Mouse (Mus musculus): ENCODE data around the gene Manba. TPM values are rescaled to one million over a fixed set of nuclear protein-coding genes. Genes with fewer than 3 reads are reported as not detected.

Manba gene
- polyA plus RNA-seq, 1 experiment = 2.9 TPM

DNA sequence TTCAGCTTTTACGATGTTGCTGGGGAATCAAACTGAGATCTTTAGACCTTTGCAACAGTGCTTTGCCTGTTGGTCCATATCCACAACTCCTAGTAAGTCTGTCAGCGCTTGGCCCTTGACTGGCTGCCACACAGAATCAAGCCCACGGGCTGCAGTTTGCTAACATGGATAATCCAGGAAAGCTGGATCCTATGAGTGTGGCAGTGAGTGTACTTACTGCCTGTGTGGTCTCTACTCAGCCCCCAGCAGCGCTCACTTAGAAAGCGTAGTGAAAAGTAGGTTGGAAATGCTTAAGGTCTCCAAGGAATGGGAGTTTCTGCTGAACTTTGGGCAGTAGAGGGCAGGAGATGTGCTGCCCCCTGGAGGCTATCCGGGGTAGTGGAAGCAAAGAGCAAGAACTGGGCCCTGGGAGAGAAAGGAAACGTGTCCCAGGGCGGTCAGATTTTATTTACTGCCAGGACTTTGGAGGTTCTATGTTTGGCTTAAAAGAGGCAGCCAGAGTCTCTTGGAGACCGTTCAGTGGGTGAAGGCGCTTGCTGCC, 20.0 kb downstream of the Manba start:
- Histone ChIP-seq H3K79me3 (ENCODE audit: low read depth) (no peaks in the 10 kb centered on the region), H3K27me3 (ENCODE audit: control insufficient read depth, insufficient read depth, insufficient read length) (no peaks in the 10 kb centered on the region), H3K79me2 (ENCODE audit: control insufficient read depth, insufficient read depth) (no peaks in the 10 kb centered on the region), H3K36me3 (ENCODE audit: control insufficient read depth, insufficient read depth) (no peaks in the 10 kb centered on the region), H3K4me3 (ENCODE audit: insufficient read depth, poor library complexity, severe bottlenecking) (no peak overlapping the region), H3ac (ENCODE audit: control insufficient read depth, insufficient read length, low read depth) (no peak overlapping the region)
- TF ChIP-seq CTCF (IDR thresholded peaks at IDR 0.05; ENCODE audit: control insufficient read depth, insufficient read depth, insufficient read length) (peak; percentile 20), FOSL1 (IDR thresholded peaks at IDR 0.05; ENCODE audit: insufficient read depth, low read length, poor library complexity, severe bottlenecking) (no peak)

DNA sequence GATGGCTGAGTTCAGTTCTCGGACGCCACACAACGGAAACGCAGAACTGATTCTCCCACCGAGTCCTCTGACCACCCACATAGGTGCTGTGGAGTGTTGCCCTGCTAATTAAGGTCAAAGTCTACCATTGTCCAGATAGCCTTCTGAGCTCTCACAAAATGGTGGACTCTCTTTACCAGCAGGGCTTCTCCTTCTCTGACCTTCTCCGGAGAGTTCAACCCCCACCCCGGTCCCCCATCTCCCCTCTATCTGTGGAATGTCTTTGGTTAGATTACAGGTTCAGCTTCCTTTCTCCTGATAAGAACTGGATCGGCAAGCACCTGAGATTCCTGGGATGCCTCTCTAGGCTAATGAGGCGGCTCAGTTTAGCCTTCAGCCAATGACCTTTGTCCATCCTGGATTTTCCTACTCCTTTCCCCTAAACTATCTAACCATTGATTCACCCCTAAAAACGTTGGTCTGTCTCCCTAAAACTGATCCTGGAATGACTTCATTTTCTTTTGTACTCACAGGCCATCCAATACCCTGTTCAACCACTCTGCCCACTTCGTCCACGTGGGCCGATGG, 20.6 kb downstream of the Manba start:
- Histone ChIP-seq H3K36me3 (ENCODE audit: control insufficient read depth, insufficient read depth) (no peaks in the 10 kb centered on the region), H3K27me3 (ENCODE audit: control insufficient read depth, insufficient read depth, insufficient read length) (no peaks in the 10 kb centered on the region), H3K79me3 (ENCODE audit: low read depth) (no peaks in the 10 kb centered on the region), H3ac (ENCODE audit: control insufficient read depth, insufficient read length, low read depth) (no peak overlapping the region), H3K4me3 (ENCODE audit: insufficient read depth, poor library complexity, severe bottlenecking) (no peak overlapping the region), H3K79me2 (ENCODE audit: control insufficient read depth, insufficient read depth) (no peaks in the 10 kb centered on the region)
- TF ChIP-seq CTCF (IDR thresholded peaks at IDR 0.05; ENCODE audit: control insufficient read depth, insufficient read depth, insufficient read length) = no peak

DNA sequence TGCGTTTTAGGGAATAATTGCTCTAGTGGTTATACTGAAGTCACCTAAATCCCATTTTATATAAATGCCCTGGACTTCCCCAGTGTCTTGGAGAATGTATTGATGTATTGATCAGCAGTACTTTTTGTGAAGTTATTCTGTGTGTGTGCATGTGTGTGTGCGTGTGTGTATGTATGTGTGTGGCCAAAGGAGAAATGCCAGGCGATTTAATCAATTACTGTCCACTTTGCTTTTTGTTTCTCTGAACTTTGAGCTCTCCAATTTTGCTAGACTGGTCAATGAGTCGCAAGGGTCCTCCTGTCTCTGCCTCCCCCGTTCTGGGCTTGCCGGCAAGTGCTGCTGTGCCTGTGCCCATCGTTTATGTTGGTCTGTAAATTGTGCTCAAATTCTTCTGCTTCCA, 22.1 kb downstream of the Manba start:
- no peaks in the 10 kb centered on the region for H3K27me3 ChIP-seq (ENCODE audit: control insufficient read depth, insufficient read depth, insufficient read length)
- H3K79me2 ChIP-seq (ENCODE audit: control insufficient read depth, insufficient read depth) = no peaks in the 10 kb centered on the region
- TF ChIP-seq FOSL1 (IDR thresholded peaks at IDR 0.05; ENCODE audit: insufficient read depth, low read length, poor library complexity, severe bottlenecking) = no peak
- TF ChIP-seq MAX (IDR thresholded peaks at IDR 0.05) = no peak
- no peak for TF ChIP-seq USF1 (IDR thresholded peaks at IDR 0.05; ENCODE audit: low read depth)
- no peak for TF ChIP-seq CEBPB (IDR thresholded peaks at IDR 0.05; ENCODE audit: low read depth)
- no peak for TF ChIP-seq MYOG (IDR thresholded peaks at IDR 0.05; ENCODE audit: control insufficient read depth, extremely low read depth, insufficient read length)
- no peak overlapping the region for H3ac ChIP-seq (ENCODE audit: control insufficient read depth, insufficient read length, low read depth)
- no peaks in the 10 kb centered on the region for H3K79me3 ChIP-seq (ENCODE audit: low read depth)
- no peaks in the 10 kb centered on the region for H3K36me3 ChIP-seq (ENCODE audit: control insufficient read depth, insufficient read depth)
- H3K4me3 ChIP-seq (ENCODE audit: insufficient read depth, poor library complexity, severe bottlenecking) = no peak overlapping the region

DNA sequence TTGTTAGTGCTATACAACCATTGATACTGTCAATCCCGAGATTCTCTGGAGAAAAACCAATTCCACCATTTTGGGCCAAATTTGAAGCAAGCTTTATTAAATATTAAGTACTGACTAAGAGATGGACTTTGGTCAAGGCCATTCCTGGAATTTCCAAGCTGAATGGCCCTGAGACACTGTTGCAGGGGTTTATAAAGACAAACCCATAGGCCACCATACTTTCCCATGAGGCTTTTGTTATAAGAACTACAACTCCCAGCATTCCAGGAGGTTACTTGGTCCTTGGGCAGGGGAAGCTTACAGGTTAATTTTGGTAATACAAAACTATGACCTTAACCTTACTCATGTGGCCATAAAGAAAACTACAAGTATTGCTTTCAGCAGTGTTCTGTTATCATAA, 22.8 kb downstream of the Manba start:
- H3K4me3 ChIP-seq (ENCODE audit: insufficient read depth, poor library complexity, severe bottlenecking) = no peak overlapping the region
- H3K79me3 ChIP-seq (ENCODE audit: low read depth) = no peaks in the 10 kb centered on the region
- no peak for TF ChIP-seq CEBPB (IDR thresholded peaks at IDR 0.05; ENCODE audit: low read depth)
- no peak for TF ChIP-seq MYOD1 (IDR thresholded peaks at IDR 0.05; ENCODE audit: control insufficient read depth, insufficient read length, low read depth)
- TF ChIP-seq FOSL1 (IDR thresholded peaks at IDR 0.05; ENCODE audit: insufficient read depth, low read length, poor library complexity, severe bottlenecking) = no peak
- TF ChIP-seq USF1 (IDR thresholded peaks at IDR 0.05; ENCODE audit: low read depth) = no peak
- TF ChIP-seq MAX (IDR thresholded peaks at IDR 0.05) = no peak
- TF ChIP-seq MYOG (IDR thresholded peaks at IDR 0.05; ENCODE audit: control insufficient read depth, extremely low read depth, insufficient read length) = no peak
- TF ChIP-seq CTCF (IDR thresholded peaks at IDR 0.05; ENCODE audit: control insufficient read depth, insufficient read depth, insufficient read length) = no peak
- H3K36me3 ChIP-seq (ENCODE audit: control insufficient read depth, insufficient read depth) = no peaks in the 10 kb centered on the region
- H3ac ChIP-seq (ENCODE audit: control insufficient read depth, insufficient read length, low read depth) = no peak overlapping the region
- no peaks in the 10 kb centered on the region for H3K79me2 ChIP-seq (ENCODE audit: control insufficient read depth, insufficient read depth)
- no peaks in the 10 kb centered on the region for H3K27me3 ChIP-seq (ENCODE audit: control insufficient read depth, insufficient read depth, insufficient read length)

DNA sequence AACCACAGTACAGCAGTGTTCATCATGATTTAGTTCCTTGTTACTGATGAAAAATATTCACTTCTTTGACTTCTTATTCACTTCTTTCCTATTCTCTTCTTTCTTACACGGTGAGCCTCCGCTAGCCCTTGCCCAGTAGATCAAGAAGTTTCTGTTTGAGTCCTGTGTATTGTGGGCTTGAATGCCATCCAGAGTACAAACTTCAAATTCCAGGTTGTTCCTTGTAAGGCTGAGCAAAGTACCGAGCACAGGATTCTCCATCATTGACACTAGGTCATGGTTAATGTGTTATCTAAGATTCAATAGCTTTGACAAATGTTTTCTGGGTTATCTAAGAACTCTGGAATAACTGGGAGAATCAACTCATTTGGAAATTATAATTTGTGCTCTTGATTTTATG, 25.0 kb downstream of the Manba start:
- Histone ChIP-seq H3ac (ENCODE audit: control insufficient read depth, insufficient read length, low read depth) (no peak overlapping the region), H3K79me2 (ENCODE audit: control insufficient read depth, insufficient read depth) (no peaks in the 10 kb centered on the region), H3K36me3 (ENCODE audit: control insufficient read depth, insufficient read depth) (no peaks in the 10 kb centered on the region), H3K27me3 (ENCODE audit: control insufficient read depth, insufficient read depth, insufficient read length) (no peaks in the 10 kb centered on the region), H3K79me3 (ENCODE audit: low read depth) (no peaks in the 10 kb centered on the region), H3K4me3 (ENCODE audit: insufficient read depth, poor library complexity, severe bottlenecking) (no peak overlapping the region)
- TF ChIP-seq CTCF (IDR thresholded peaks at IDR 0.05; ENCODE audit: control insufficient read depth, insufficient read depth, insufficient read length) (no peak), USF1 (IDR thresholded peaks at IDR 0.05; ENCODE audit: low read depth) (no peak), MYOG (IDR thresholded peaks at IDR 0.05; ENCODE audit: control insufficient read depth, extremely low read depth, insufficient read length) (no peak), MAX (IDR thresholded peaks at IDR 0.05) (no peak)

DNA sequence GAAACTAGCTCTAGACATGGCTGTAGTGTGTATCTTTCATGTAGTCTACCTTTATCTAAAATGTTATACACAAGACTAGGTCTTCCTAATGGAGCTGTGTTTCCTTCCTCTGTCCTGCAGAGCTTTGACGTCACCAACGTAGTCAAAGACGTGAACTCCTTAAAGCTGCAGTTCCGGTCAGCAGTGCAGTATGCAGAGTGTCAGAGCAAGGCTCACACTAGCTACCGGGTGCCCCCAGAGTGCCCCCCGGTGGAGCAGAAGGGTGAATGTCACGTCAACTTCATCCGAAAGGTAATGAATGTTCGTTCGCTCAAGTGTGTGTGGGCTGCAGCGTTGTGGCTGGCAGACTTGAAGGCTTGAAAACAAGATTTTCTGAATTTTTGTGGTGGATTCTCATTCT, 26.3 kb downstream of the Manba start:
- TF ChIP-seq MYOG (IDR thresholded peaks at IDR 0.05; ENCODE audit: control insufficient read depth, extremely low read depth, insufficient read length) (no peak), FOSL1 (IDR thresholded peaks at IDR 0.05; ENCODE audit: insufficient read depth, low read length, poor library complexity, severe bottlenecking) (no peak), MYOD1 (IDR thresholded peaks at IDR 0.05; ENCODE audit: control insufficient read depth, insufficient read length, low read depth) (no peak), CEBPB (IDR thresholded peaks at IDR 0.05; ENCODE audit: low read depth) (no peak), USF1 (IDR thresholded peaks at IDR 0.05; ENCODE audit: low read depth) (no peak)
- no peaks in the 10 kb centered on the region for H3K79me3 ChIP-seq (ENCODE audit: low read depth)
- H3K36me3 ChIP-seq (ENCODE audit: control insufficient read depth, insufficient read depth) = no peaks in the 10 kb centered on the region
- no peak overlapping the region for H3K4me3 ChIP-seq (ENCODE audit: insufficient read depth, poor library complexity, severe bottlenecking)
- H3K27me3 ChIP-seq (ENCODE audit: control insufficient read depth, insufficient read depth, insufficient read length) = no peaks in the 10 kb centered on the region
- H3ac ChIP-seq (ENCODE audit: control insufficient read depth, insufficient read length, low read depth) = no peak overlapping the region
- H3K79me2 ChIP-seq (ENCODE audit: control insufficient read depth, insufficient read depth) = no peaks in the 10 kb centered on the region
